Mouse (Mus musculus): Measurements from ENCODE around the gene Fuz.

Fuz gene

GRCm38 (mm10) chr7:44929204-44930151, 33.6 kb downstream of the Fuz start, which contains the start of gene Ap2a1:
Gene Ap2a1 (minus strand): TSS chr7:44929496.
- peak; percentile 98 to 99 for DNase-seq

DNA sequence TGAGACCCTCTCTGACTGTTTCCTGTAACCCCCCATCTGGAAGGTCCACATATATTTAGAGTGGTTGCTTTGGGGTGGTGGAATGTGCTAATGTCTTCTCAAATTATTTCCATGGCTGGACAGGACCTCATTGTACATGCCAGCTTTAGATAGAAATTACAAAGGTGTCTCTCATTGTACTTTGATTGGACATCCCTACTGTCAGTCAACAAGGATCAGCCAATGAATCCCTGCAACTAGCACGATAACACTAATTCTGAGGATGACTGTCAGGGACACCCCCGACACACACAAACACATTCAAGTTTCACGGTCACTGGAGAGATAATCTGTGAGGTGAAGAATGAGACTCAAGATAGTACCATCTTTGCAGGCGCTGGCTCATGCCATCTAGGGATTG, 42.8 kb downstream of the Fuz start:
- no peak for DNase-seq

- DNase-seq = no peak
Observed at GRCm38 (mm10) chr7:44942904-44943303, 47.0 kb downstream of the Fuz start, which contains the start of gene Tsks. Gene Tsks (plus strand): TSS chr7:44943204.

DNA sequence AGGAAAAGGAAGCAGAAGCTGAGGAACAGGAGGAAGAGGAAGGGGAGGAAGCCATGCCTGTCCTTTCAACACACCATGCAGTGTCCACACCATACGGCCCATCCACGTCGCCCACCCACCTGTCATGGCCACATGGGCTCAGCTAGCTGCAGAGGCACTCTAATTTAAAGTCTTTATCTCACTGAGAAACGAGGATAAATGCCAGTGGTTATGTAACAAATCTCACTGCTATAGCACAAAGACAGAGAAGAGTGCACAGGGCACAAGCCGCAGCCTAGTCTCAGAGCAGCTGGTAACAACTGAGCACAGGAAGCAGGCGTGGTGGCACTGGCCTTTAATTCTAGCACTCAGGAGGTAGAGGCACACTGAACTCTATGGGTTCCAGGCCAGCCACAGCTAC, 54.0 kb downstream of the Fuz start:
- DNase-seq = no peak

DNA sequence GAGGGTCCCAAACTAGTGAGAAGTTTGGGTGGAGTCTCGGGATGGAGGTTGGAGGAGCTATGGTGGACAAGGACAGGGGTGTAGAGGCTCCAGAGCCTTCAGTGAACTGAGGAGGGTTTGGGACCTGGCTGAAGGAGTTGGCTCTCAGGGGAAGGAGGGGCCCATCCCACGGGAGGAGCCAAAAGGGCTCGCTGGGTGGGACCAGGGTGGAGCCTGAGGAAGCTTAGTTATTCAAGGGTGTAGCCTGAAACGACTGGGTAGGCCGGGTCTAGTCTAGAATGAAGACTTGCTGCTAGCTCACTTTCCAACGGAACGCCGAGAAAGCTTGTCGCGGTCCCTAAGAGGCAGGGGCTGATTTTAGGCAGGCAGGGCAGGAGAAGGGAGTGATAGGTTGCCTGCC, 56.1 kb downstream of the Fuz start:
- DNase-seq = peak; percentile 20 to 41

Data from cerebellum, postnatal 25 days (tissue).